Mouse (Mus musculus) CH12.LX (cell line): ENCODE results near the gene Sectm1b. TPM values are rescaled to one million over a fixed set of nuclear protein-coding genes. Genes with fewer than 3 reads are reported as not detected.

Source experiments
- DNase-seq: peaks from one replicate; pipeline ENCODE4 v3.0.0-alpha.2; 2013; ENCODE audit errors: extremely low read depth
- H3K27ac ChIP-seq: 2 replicates; pipeline ENCODE4 v1.5.1; 2012; ENCODE audit warnings: low read depth, mild to moderate bottlenecking, control low read depth, moderate library complexity; ENCODE audit not compliant: insufficient read depth
- H3K27me3 ChIP-seq: replicated peaks from 2 replicates; pipeline ENCODE3; 2012; ENCODE audit warnings: inconsistent platforms
- H3K36me3 ChIP-seq, 2 experiments: replicated peaks in 1 of 2; 2 replicates each; pipeline versions ENCODE3 to v1.6.1; 2012; ENCODE audit warnings: inconsistent platforms in 1 of 2, low read length in 1 of 2, mild to moderate bottlenecking in 1 of 2, mixed read lengths in 1 of 2, moderate library complexity in 1 of 2; ENCODE audit not compliant: control insufficient read depth in 1 of 2, insufficient read depth in 1 of 2
- H3K4me1 ChIP-seq, 2 experiments: 2 replicates each; pipeline ENCODE4 v1.6.1; 2012; ENCODE audit warnings: inconsistent platforms in 1 of 2, moderate library complexity in 1 of 2; ENCODE audit not compliant: insufficient read depth in 2 of 2, control insufficient read depth in 1 of 2
- H3K4me2 ChIP-seq: 2 replicates; pipeline ENCODE4 v1.6.1; 2012; ENCODE audit warnings: low read depth, mild to moderate bottlenecking, control low read depth; ENCODE audit not compliant: poor library complexity, insufficient read depth, severe bottlenecking
- H3K4me3 ChIP-seq, 3 experiments: fragments of 150-350 bp in 1 of 3; sonication (generic) in 1 of 3; replicated peaks in 1 of 3; 2 replicates each; pipeline versions ENCODE3 to v1.5.1; 2011 to 2012; ENCODE audit warnings: low read depth in 2 of 3, low read length in 2 of 3, mild to moderate bottlenecking in 2 of 3, moderate library complexity in 2 of 3, control low read depth in 1 of 3, improper control_type of control experiment in 1 of 3, inconsistent platforms in 1 of 3, mixed read lengths in 1 of 3; ENCODE audit not compliant: poor library complexity in 1 of 3
- H3K79me2 ChIP-seq: replicated peaks from 2 replicates; pipeline ENCODE4 v1.6.1; 2012; ENCODE audit warnings: mild to moderate bottlenecking, moderate library complexity; ENCODE audit not compliant: control insufficient read depth, poor library complexity, insufficient read depth, severe bottlenecking; ENCODE audit errors: extremely low read depth
- H3K9ac ChIP-seq: 2 replicates; pipeline ENCODE4 v1.6.1; 2012; ENCODE audit warnings: low read depth, mild to moderate bottlenecking, control low read depth, moderate library complexity; ENCODE audit not compliant: insufficient read depth
- H3K9me3 ChIP-seq: replicated peaks from 2 replicates; pipeline ENCODE3; 2012; ENCODE audit warnings: low read length, inconsistent platforms, mixed read lengths
- BHLHE40 ChIP-seq: IDR thresholded peaks from 2 replicates; pipeline ENCODE4 v1.6.1; 2011; ENCODE audit warnings: mild to moderate bottlenecking, low read depth, low read length, improper control_type of control experiment
- CHD1 ChIP-seq: IDR thresholded peaks from 2 replicates; pipeline ENCODE4 v1.6.1; 2012; ENCODE audit warnings: low read depth, low read length, improper control_type of control experiment, inconsistent platforms
- CHD2 ChIP-seq: IDR thresholded peaks from 2 replicates; pipeline ENCODE4 v1.6.1; 2011; ENCODE audit warnings: low read length, improper control_type of control experiment
- CTCF ChIP-seq, 2 experiments: IDR thresholded peaks in 1 of 2; conservative IDR thresholded peaks in 1 of 2; 2 replicates each; pipeline ENCODE4 v1.5.1; 2011 to 2012; ENCODE audit warnings: low read depth in 2 of 2, low read length in 2 of 2, improper control_type of control experiment in 1 of 2, inconsistent platforms in 1 of 2, mild to moderate bottlenecking in 1 of 2, moderate library complexity in 1 of 2
- ETS1 ChIP-seq: conservative IDR thresholded peaks from 2 replicates; pipeline ENCODE4 v1.6.1; 2012; ENCODE audit warnings: low read depth, mild to moderate bottlenecking, inconsistent platforms, low read length, improper control_type of control experiment, moderate library complexity
- HCFC1 ChIP-seq: IDR thresholded peaks from 2 replicates; pipeline ENCODE4 v1.6.1; 2012; ENCODE audit warnings: low read depth, mild to moderate bottlenecking, inconsistent platforms, low read length, improper control_type of control experiment
- IRF4 ChIP-seq: IDR thresholded peaks from 2 replicates; pipeline ENCODE4 v1.6.1; 2014; ENCODE audit warnings: low read depth, mild to moderate bottlenecking, inconsistent platforms, low read length, improper control_type of control experiment
- KAT2A ChIP-seq: IDR thresholded peaks from 2 replicates; pipeline ENCODE4 v1.6.1; 2012; ENCODE audit warnings: low read length, improper control_type of control experiment, inconsistent platforms; ENCODE audit not compliant: insufficient replicate concordance
- MAFK ChIP-seq: IDR thresholded peaks from 2 replicates; pipeline ENCODE4 v1.6.1; 2011; ENCODE audit warnings: low read length, improper control_type of control experiment; ENCODE audit not compliant: insufficient replicate concordance
- MAX ChIP-seq: IDR thresholded peaks from 2 replicates; pipeline ENCODE4 v1.6.1; 2011; ENCODE audit warnings: low read length, improper control_type of control experiment
- MXI1 ChIP-seq: IDR thresholded peaks from 2 replicates; pipeline ENCODE4 v1.6.1; 2011; ENCODE audit warnings: mild to moderate bottlenecking, low read depth, low read length, improper control_type of control experiment
- MYC ChIP-seq: IDR thresholded peaks from 2 replicates; pipeline ENCODE4 v1.6.1; 2011; ENCODE audit warnings: low read depth, mild to moderate bottlenecking, improper control_type of control experiment, low read length
- NELFE ChIP-seq: IDR thresholded peaks from 2 replicates; pipeline ENCODE4 v1.6.1; 2011; ENCODE audit warnings: low read depth, low read length, improper control_type of control experiment
- NRF1 ChIP-seq: IDR thresholded peaks from 2 replicates; pipeline ENCODE4 v1.6.1; 2014; ENCODE audit warnings: low read depth, mild to moderate bottlenecking, inconsistent platforms, low read length, improper control_type of control experiment, moderate library complexity
- PAX5 ChIP-seq: IDR thresholded peaks from 2 replicates; pipeline ENCODE4 v1.6.1; 2012; ENCODE audit warnings: low read length, inconsistent platforms, mixed read lengths
- RAD21 ChIP-seq: IDR thresholded peaks from 2 replicates; pipeline ENCODE4 v1.6.1; 2011; ENCODE audit warnings: low read depth, mild to moderate bottlenecking, low read length, improper control_type of control experiment, moderate library complexity
- RCOR1 ChIP-seq: conservative IDR thresholded peaks from 2 replicates; pipeline ENCODE4 v1.6.1; 2012; ENCODE audit warnings: low read depth, mild to moderate bottlenecking, inconsistent platforms, low read length, improper control_type of control experiment
- SMC3 ChIP-seq: IDR thresholded peaks from 2 replicates; pipeline ENCODE4 v1.6.1; 2011; ENCODE audit warnings: low read depth, low read length, improper control_type of control experiment
- UBTF ChIP-seq: IDR thresholded peaks from 2 replicates; pipeline ENCODE4 v1.6.1; 2012; ENCODE audit warnings: low read depth, mild to moderate bottlenecking, inconsistent platforms, low read length, improper control_type of control experiment, moderate library complexity
- USF1 ChIP-seq: IDR thresholded peaks from 2 replicates; pipeline ENCODE4 v1.6.1; 2014; ENCODE audit warnings: low read depth, mild to moderate bottlenecking, inconsistent platforms, low read length, improper control_type of control experiment
- ZC3H11A ChIP-seq: IDR thresholded peaks from 2 replicates; pipeline ENCODE4 v1.6.1; 2012; ENCODE audit warnings: low read depth, mild to moderate bottlenecking, inconsistent platforms, low read length, improper control_type of control experiment
- ZMIZ1 ChIP-seq: IDR thresholded peaks from 2 replicates; pipeline ENCODE4 v1.6.1; 2012; ENCODE audit warnings: low read depth, mild to moderate bottlenecking, inconsistent platforms, low read length, improper control_type of control experiment
- ZNF384 ChIP-seq: IDR thresholded peaks from 2 replicates; pipeline ENCODE4 v1.6.1; 2012; ENCODE audit warnings: low read depth, low read length, improper control_type of control experiment, inconsistent platforms
- dilution Hi-C: fragments of 300-500 bp; cut with MboI; formaldehyde crosslinking; loops from 2 replicates; pipeline ENCODE4 v1.14.3; 2020; ENCODE audit warnings: low sequenced_read_pairs; ENCODE audit not compliant: extremely low pct_unique_long_range_greater_than_20kb, extremely low pct_ligation_motif_present
- in situ Hi-C: fragments of 300-500 bp; cut with MboI; formaldehyde crosslinking; loops from 3 replicates; pipeline ENCODE4 v1.14.3; 2019; ENCODE audit warnings: low sequenced_read_pairs, low pct_ligation_motif_present, low pct_unique_long_range_greater_than_20kb, mixed read lengths
- polyA plus RNA-seq: library from polyadenylated mRNA; unstranded; fragments of >175 nt; gene quantifications from 2 replicates; pipeline ENCODE4 v1.2.1, GENCODE M21; 2012; ENCODE audit warnings: low read depth; ENCODE audit not compliant: insufficient read length
- total RNA-seq, 2 experiments: library from RNA; depleted of rRNA; stranded (reverse); fragments of 300-350 nt in 1 of 2; fragments of >200 nt in 1 of 2; gene quantifications; 2 replicates each; pipeline ENCODE4 v1.2.3; 2012 to 2014

The Sectm1b gene
- total and polyA plus RNA-seq, 3 experiments, result not detected

- in situ Hi-C loops, result loop anchor here (5.0 kb wide), 1 partner anchor 33 kb away; no protein-coding TSS in a partner anchor
Observed at GRCm38 (mm10) chr11:121019501-121019900, 43.9 kb downstream of the Sectm1b start.

DNA sequence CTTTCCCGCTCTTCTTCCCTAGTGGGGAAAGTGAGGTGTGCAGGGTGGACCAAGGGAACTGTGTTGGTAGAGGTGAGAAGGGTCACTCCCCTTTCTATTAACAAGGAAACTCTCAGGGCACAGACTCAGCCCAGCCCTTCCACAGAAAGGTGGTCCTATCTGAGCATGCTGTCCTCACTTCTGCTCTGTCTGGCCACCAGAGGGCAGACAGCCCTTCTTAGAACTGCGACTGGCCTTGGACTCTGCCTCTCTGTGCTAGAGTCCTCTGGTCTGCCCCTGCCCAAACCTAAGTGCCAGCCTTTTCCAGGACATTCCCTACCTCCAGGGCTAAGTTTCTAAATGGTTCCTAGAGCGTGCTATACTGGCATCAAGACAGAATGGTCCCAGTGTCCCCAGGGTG, 45.7 kb downstream of the Sectm1b start:
- Histone ChIP-seq H3K9ac (no peak overlapping the region), H3K36me3 (no peaks in the 10 kb centered on the region)
- DNase-seq, result peak; percentile 81
- TF ChIP-seq CTCF (conservative IDR thresholded peaks at IDR 0.05 in 1 of 2, IDR thresholded peaks at IDR 0.05 in 1 of 2; ENCODE audit: low read depth in 2 of 2, low read length in 2 of 2) (peak; percentile 67 to 97; a peak in 3 of 4 replicates), MYC (0 out of 2 replicates have a peak, but pooled peaks have one; percentile 47), ZC3H11A (peak; percentile 64), KAT2A (no peak), UBTF (no peak), ETS1 (no peak), NELFE (peak; percentile 34; the same call in 1 of the 2 replicates), MAFK (no peak), IRF4 (no peak), SMC3 (peak; percentile 99), MAX (0 out of 2 replicates have a peak, but pooled peaks have one; percentile 21), RAD21 (peak; percentile 83)
- TF ChIP-seq, all 38 proteins: peak for 7
- no peaks in the 10 kb centered on the region for H3K9me3 ChIP-seq
- H3K27ac ChIP-seq, result no peak overlapping the region
- H3K27me3 ChIP-seq, result peaks cover 11% of the 10 kb centered on the region
- no peaks in the 10 kb centered on the region for H3K79me2 ChIP-seq
- dilution Hi-C loops (no loop called here), in situ Hi-C loops (loop anchor here (5.0 kb wide), 1 partner anchor 35 kb away; no protein-coding TSS in a partner anchor)
- no peak overlapping the region for H3K4me2 ChIP-seq
- H3K4me3 ChIP-seq, result no peak overlapping the region
- peaks cover 3 to 17% of the 10 kb centered on the region in 2 experiments; a peak in 2 of 4 replicates for H3K4me1 ChIP-seq

More at GRCm38 (mm10) chr11:121019501-121019900, 43.9 kb downstream of the Sectm1b start:
- DNase-seq, result no peak
- Histone ChIP-seq H3K9me3 (no peaks in the 10 kb centered on the region), H3K27me3 (peaks cover 11% of the 10 kb centered on the region), H3K4me3 (no peak overlapping the region), H3K27ac (no peak overlapping the region), H3K36me3 (no peaks in the 10 kb centered on the region), H3K9ac (no peak overlapping the region), H3K79me2 (no peaks in the 10 kb centered on the region), H3K4me2 (no peak overlapping the region), H3K4me1 (peaks cover 3 to 27% of the 10 kb centered on the region in 2 experiments; a peak in 2 of 4 replicates)
- dilution Hi-C loops, result no loop called here
- TF ChIP-seq MAFK (no peak), RCOR1 (no peak), CHD2 (no peak), MXI1 (no peak), KAT2A (no peak), ZNF384 (no peak), NRF1 (no peak), SMC3 (no peak), USF1 (no peak), IRF4 (no peak), BHLHE40 (no peak), ETS1 (no peak), CHD1 (no peak), ZMIZ1 (no peak), HCFC1 (no peak), CTCF (conservative IDR thresholded peaks at IDR 0.05 in 1 of 2, IDR thresholded peaks at IDR 0.05 in 1 of 2; ENCODE audit: low read depth in 2 of 2, low read length in 2 of 2) (no peak), PAX5 (no peak)
